Mouse (Mus musculus): ENCODE data around the gene Gdf3. TPM values are rescaled to one million over a fixed set of nuclear protein-coding genes. Genes with fewer than 3 reads are reported as not detected.

Gene Gdf3
- polyA plus RNA-seq, 1 experiment from 2014 or later = 0.18 TPM

DNA sequence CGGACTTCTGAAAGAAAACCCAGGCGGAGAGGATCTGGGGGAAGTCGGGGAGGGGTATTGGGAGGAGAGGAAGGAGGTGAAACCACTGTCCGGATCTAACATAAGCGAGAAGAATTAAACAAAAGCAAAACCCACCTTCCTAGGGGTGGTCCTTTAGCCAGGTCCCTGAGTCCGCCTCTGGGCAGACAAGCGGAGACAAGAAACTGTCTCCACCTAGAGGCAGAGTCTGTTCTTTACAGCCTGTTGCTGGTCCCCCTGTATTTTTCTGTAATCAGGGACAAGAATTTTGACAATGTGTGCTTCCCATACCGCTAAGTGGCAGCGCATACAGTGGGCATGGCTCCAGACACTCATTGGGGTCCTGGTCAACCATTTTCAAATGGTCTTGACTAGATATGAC lies 23.5 kb upstream of the Gdf3 start:
- ATAC-seq (ENCODE audit: insufficient read depth, low FRiP score) = no peak
- H3K27ac ChIP-seq (ENCODE audit: low read length) = no peak overlapping the region
- no peaks in the 10 kb centered on the region for H3K9me3 ChIP-seq (replicated peaks; ENCODE audit: control insufficient read depth, low read length)
- H3K4me2 ChIP-seq (ENCODE audit: low read depth, low read length) = no peak overlapping the region
- no peaks in the 10 kb centered on the region for H3K4me1 ChIP-seq (ENCODE audit: control insufficient read depth, insufficient read depth, low read length)
- no peaks in the 10 kb centered on the region for H3K27me3 ChIP-seq (ENCODE audit: control insufficient read depth, insufficient read depth, low read length)
- H3K9ac ChIP-seq (ENCODE audit: low read length) = no peak overlapping the region
- H3K36me3 ChIP-seq (ENCODE audit: control insufficient read depth, insufficient read depth, low read length) = no peaks in the 10 kb centered on the region
- WGBS = 43% methylated on average over 9 of the region's 9 CpGs
- no peak overlapping the region for H3K4me3 ChIP-seq (replicated peaks; ENCODE audit: low read length)

DNA sequence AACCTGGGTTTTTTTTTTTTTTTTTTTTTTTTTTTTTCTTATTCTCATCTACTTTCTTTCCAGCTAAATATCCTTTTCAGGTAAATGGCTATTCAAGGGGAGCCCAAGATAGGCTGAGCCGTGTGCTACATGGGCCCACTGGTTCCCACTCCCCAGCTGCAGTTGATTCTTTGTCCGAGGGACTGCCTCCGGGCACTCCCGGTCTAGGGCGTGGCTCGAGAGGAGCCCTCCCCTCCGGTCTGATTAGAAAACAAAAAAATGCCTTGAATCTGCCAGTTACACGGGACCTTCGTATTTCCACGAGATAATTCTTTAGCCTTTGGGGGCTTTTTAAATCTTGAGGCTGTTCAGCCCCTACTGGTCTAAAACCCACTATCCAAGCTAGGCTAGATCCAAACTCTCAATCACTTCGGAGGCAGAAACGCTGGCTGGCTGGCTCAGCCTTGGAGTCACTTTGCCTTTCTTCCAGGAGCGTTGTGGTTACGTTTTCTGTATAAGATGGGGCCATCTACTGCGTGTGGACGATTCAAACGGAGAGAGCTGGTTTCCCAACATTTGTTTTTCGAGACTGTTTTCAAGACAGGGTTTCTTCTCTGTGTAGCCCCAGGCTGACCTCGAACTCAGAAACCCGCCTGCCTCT lies 17.7 kb upstream of the Gdf3 start:
- H3K36me3 ChIP-seq (ENCODE audit: control insufficient read depth, insufficient read depth, low read length) = no peaks in the 10 kb centered on the region
- H3K27me3 ChIP-seq (ENCODE audit: control insufficient read depth, insufficient read depth, low read length) = no peaks in the 10 kb centered on the region
- no peaks in the 10 kb centered on the region; the same call in 1 of the 2 replicates for H3K9me3 ChIP-seq (replicated peaks; ENCODE audit: control insufficient read depth, low read length)
- peak overlapping the region; percentile 29 for H3K4me3 ChIP-seq (replicated peaks; ENCODE audit: low read length)
- H3K9ac ChIP-seq (ENCODE audit: low read length) = no peak overlapping the region
- peak overlapping the region; percentile 45 for H3K4me2 ChIP-seq (ENCODE audit: low read depth, low read length)
- H3K27ac ChIP-seq (ENCODE audit: low read length) = no peak overlapping the region
- WGBS = 28% methylated on average over 20 of the region's 20 CpGs
- no peaks in the 10 kb centered on the region for H3K4me1 ChIP-seq (ENCODE audit: control insufficient read depth, insufficient read depth, low read length)
- no peak for ATAC-seq (ENCODE audit: insufficient read depth, low FRiP score)

DNA sequence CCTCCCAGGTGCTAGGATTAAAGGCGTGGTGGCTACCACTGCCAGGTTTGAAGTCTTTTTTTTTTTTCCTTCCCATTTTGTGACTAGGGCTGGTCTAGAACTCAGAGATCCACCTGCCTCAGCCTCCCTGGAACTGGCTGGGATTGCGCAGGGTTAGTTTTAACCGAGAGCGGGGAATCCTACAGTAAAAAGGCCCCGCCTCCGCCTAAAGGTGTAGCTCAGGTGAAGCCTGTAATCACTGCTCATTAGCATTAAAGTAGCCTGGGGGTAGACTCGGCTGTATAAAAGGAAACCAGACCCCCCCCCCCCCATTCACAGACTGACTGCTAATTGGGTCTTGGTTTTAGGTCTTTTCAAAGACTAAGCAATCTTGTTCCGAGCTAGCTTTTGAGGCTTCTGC lies 16.2 kb upstream of the Gdf3 start, which contains the start of gene Dppa3:
TSS of gene Dppa3 (plus strand) at position 301 of the 400 bp plus-strand sequence.
- Histone ChIP-seq H3K27me3 (ENCODE audit: control insufficient read depth, insufficient read depth, low read length) (no peaks in the 10 kb centered on the region), H3K9me3 (replicated peaks; ENCODE audit: control insufficient read depth, low read length) (no peaks in the 10 kb centered on the region; the same call in 1 of the 2 replicates), H3K4me3 (replicated peaks; ENCODE audit: low read length) (no peak within 1 kb of the TSS), H3K9ac (ENCODE audit: low read length) (no peak within 1 kb of the TSS), H3K4me2 (ENCODE audit: low read depth, low read length) (peak within 1 kb of the TSS; percentile 45), H3K4me1 (ENCODE audit: control insufficient read depth, insufficient read depth, low read length) (no peaks in the 10 kb centered on the region), H3K36me3 (ENCODE audit: control insufficient read depth, insufficient read depth, low read length) (no peaks in the 10 kb centered on the region), H3K27ac (ENCODE audit: low read length) (no peak within 1 kb of the TSS)
- 88% methylated on average over 8 of the region's 8 CpGs for WGBS
- ATAC-seq (ENCODE audit: insufficient read depth, low FRiP score) = no peak

DNA sequence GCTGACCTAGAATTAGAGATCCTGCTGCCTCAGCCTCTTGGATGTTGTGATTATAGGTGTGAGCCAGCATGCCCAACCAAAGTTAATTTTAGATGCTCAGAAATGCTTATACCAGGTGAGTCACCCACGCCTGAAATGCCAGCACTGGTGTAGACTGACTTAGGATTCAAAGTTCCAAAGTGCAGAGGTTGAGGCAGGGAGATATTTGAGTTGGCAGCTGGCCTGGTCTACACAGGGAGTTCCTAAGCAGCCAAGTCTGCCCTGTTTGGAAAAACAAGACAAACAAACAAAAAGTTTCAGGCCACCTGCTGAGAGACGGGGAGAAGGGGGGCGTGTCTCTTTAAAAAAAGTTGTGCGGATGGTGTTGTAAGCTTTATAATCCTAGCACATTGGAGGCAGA lies 15.3 kb upstream of the Gdf3 start:
- Histone ChIP-seq H3K27ac (ENCODE audit: low read length) (no peak overlapping the region), H3K4me3 (replicated peaks; ENCODE audit: low read length) (no peak overlapping the region), H3K9me3 (replicated peaks; ENCODE audit: control insufficient read depth, low read length) (no peaks in the 10 kb centered on the region; the same call in 1 of the 2 replicates), H3K9ac (ENCODE audit: low read length) (no peak overlapping the region), H3K4me1 (ENCODE audit: control insufficient read depth, insufficient read depth, low read length) (no peaks in the 10 kb centered on the region), H3K4me2 (ENCODE audit: low read depth, low read length) (no peak overlapping the region), H3K36me3 (ENCODE audit: control insufficient read depth, insufficient read depth, low read length) (no peaks in the 10 kb centered on the region), H3K27me3 (ENCODE audit: control insufficient read depth, insufficient read depth, low read length) (no peaks in the 10 kb centered on the region)
- no peak for ATAC-seq (ENCODE audit: insufficient read depth, low FRiP score)
- 67% methylated on average over 4 of the region's 4 CpGs for WGBS

DNA sequence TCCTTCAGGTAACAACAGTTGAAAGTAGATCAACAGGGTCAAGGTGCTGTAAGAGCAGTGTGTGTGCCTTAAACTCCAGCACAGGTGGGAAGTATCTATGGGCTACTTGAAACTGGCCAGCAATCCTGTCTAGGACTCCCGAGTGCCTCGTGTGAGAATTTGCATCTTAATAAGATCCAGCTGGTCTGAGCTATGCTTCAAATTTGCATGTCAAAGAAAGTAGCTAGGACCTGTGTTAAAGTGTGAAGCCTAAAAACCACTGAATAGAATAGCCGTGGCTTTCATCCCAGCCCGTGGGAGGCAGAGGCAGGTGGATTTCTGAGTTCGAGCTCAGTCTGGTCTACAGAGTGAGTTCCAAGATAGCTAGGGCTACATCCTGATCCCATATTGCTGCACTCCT lies 14.6 kb upstream of the Gdf3 start:
- ATAC-seq (ENCODE audit: insufficient read depth, low FRiP score) = no peak
- Histone ChIP-seq H3K27me3 (ENCODE audit: control insufficient read depth, insufficient read depth, low read length) (no peaks in the 10 kb centered on the region), H3K36me3 (ENCODE audit: control insufficient read depth, insufficient read depth, low read length) (no peaks in the 10 kb centered on the region), H3K4me2 (ENCODE audit: low read depth, low read length) (no peak overlapping the region), H3K9ac (ENCODE audit: low read length) (no peak overlapping the region), H3K9me3 (replicated peaks; ENCODE audit: control insufficient read depth, low read length) (no peaks in the 10 kb centered on the region; the same call in 1 of the 2 replicates), H3K4me3 (replicated peaks; ENCODE audit: low read length) (no peak overlapping the region), H3K4me1 (ENCODE audit: control insufficient read depth, insufficient read depth, low read length) (no peaks in the 10 kb centered on the region), H3K27ac (ENCODE audit: low read length) (no peak overlapping the region)
- 62% methylated on average over 5 of the region's 5 CpGs for WGBS

DNA sequence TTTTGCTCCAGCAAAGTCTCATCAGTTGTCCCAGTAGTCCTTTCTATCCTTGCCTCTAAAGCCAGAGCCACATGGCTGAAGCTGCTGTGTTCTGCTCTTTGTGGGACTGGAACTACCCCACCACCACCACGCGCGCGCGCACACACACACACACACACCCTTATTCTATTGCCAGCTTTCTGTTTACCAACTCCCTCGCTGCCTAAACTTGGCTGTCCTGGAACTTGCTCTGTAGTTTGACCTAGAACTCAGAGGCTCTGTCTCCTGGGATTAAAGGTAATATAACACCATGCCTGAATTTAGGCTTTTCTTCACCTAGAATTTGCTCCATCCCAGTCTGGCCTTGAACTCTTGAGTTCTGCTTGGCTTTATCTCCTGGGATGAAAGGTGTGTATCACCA lies 11.2 kb upstream of the Gdf3 start:
- Histone ChIP-seq H3K27me3 (ENCODE audit: control insufficient read depth, insufficient read depth, low read length) (no peaks in the 10 kb centered on the region), H3K4me1 (ENCODE audit: control insufficient read depth, insufficient read depth, low read length) (no peaks in the 10 kb centered on the region), H3K36me3 (ENCODE audit: control insufficient read depth, insufficient read depth, low read length) (no peaks in the 10 kb centered on the region), H3K4me2 (ENCODE audit: low read depth, low read length) (no peak overlapping the region), H3K9me3 (replicated peaks; ENCODE audit: control insufficient read depth, low read length) (no peaks in the 10 kb centered on the region), H3K9ac (ENCODE audit: low read length) (no peak overlapping the region), H3K4me3 (replicated peaks; ENCODE audit: low read length) (no peak overlapping the region), H3K27ac (ENCODE audit: low read length) (no peak overlapping the region)
- 89% methylated on average over 6 of the region's 6 CpGs for WGBS
- no peak for ATAC-seq (ENCODE audit: insufficient read depth, low FRiP score)

DNA sequence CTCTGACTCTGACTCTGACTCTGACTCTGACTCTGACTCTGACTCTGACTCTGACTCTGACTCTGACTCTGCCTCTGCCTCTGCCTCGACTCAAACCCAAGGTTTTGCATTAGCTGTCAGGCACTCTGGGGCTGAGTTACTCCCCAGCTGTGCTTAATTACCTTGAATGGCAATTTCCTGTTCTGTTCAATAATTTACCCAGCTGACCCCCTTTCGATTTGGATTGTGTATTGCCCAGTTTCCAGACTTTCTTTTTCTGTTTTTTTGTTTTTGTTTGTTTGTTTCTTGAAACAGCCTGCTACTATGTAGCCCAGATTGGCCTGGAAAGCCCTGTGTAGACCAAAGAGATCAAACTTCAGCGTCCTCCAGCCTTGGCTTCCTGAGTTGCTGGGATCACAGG lies 6.1 kb upstream of the Gdf3 start:
- ATAC-seq (ENCODE audit: insufficient read depth, low FRiP score) = no peak
- H3K9ac ChIP-seq (ENCODE audit: low read length) = no peak overlapping the region
- no peaks in the 10 kb centered on the region for H3K36me3 ChIP-seq (ENCODE audit: control insufficient read depth, insufficient read depth, low read length)
- H3K27me3 ChIP-seq (ENCODE audit: control insufficient read depth, insufficient read depth, low read length) = no peaks in the 10 kb centered on the region
- no peak overlapping the region for H3K4me2 ChIP-seq (ENCODE audit: low read depth, low read length)
- H3K9me3 ChIP-seq (replicated peaks; ENCODE audit: control insufficient read depth, low read length) = no peaks in the 10 kb centered on the region
- no peak overlapping the region for H3K27ac ChIP-seq (ENCODE audit: low read length)
- H3K4me3 ChIP-seq (replicated peaks; ENCODE audit: low read length) = no peak overlapping the region
- H3K4me1 ChIP-seq (ENCODE audit: control insufficient read depth, insufficient read depth, low read length) = no peaks in the 10 kb centered on the region
- WGBS = 59% methylated on average over 3 of the region's 3 CpGs

DNA sequence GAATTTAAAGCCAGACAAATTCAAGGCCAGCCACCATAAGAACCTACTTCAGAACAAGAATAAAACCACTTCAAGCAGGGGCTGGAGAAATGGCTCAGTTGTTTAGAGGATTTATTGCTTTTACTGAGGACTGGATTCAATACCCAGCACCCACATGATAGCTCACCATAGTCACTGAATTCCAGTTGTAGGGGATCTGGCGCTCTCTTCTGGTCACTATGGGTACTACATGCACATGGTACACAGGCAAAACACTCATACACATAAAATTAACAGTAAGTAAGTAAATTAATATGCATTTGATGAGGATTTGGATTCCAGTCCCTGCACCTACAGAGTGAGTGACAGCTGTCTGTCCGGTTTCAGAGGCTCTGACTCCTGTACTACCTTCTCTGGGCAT lies 4.2 kb upstream of the Gdf3 start:
- no peaks in the 10 kb centered on the region for H3K4me1 ChIP-seq (ENCODE audit: control insufficient read depth, insufficient read depth, low read length)
- H3K4me3 ChIP-seq (replicated peaks; ENCODE audit: low read length) = no peak overlapping the region
- ATAC-seq (ENCODE audit: insufficient read depth, low FRiP score) = no peak
- no peaks in the 10 kb centered on the region for H3K9me3 ChIP-seq (replicated peaks; ENCODE audit: control insufficient read depth, low read length)
- no peak overlapping the region for H3K27ac ChIP-seq (ENCODE audit: low read length)
- H3K27me3 ChIP-seq (ENCODE audit: control insufficient read depth, insufficient read depth, low read length) = no peaks in the 10 kb centered on the region
- 61% methylated on average over 2 of the region's 2 CpGs for WGBS
- no peaks in the 10 kb centered on the region for H3K36me3 ChIP-seq (ENCODE audit: control insufficient read depth, insufficient read depth, low read length)
- no peak overlapping the region for H3K9ac ChIP-seq (ENCODE audit: low read length)
- H3K4me2 ChIP-seq (ENCODE audit: low read depth, low read length) = no peak overlapping the region

DNA sequence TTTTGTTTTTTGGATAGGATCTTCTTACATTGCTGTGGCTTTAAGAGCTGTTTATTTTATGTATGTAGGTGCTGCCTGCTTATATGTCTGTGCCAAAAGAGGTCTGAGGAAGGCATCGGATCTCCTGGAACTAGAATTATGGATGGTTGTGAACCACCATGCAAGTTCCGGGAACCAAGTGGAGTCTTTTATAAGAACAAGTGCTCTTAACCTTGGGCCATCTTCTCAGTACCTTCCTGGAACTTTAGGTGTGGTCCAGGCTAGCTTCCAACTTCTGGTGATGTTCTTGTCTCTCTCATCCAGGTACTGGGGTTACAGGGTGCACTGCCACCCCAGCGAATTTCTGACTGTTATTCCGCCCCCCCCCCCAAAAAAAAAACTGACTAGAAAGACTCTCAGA lies 2.5 kb upstream of the Gdf3 start:
- no peak for ATAC-seq (ENCODE audit: insufficient read depth, low FRiP score)
- Histone ChIP-seq H3K27me3 (ENCODE audit: control insufficient read depth, insufficient read depth, low read length) (no peaks in the 10 kb centered on the region), H3K9ac (ENCODE audit: low read length) (no peak overlapping the region), H3K36me3 (ENCODE audit: control insufficient read depth, insufficient read depth, low read length) (no peaks in the 10 kb centered on the region), H3K4me1 (ENCODE audit: control insufficient read depth, insufficient read depth, low read length) (no peaks in the 10 kb centered on the region), H3K4me3 (replicated peaks; ENCODE audit: low read length) (no peak overlapping the region), H3K27ac (ENCODE audit: low read length) (no peak overlapping the region), H3K4me2 (ENCODE audit: low read depth, low read length) (no peak overlapping the region), H3K9me3 (replicated peaks; ENCODE audit: control insufficient read depth, low read length) (no peaks in the 10 kb centered on the region)
- WGBS = 81% methylated on average over 4 of the region's 4 CpGs
